Mouse (Mus musculus) embryo, embryonic 10 days (tissue): ENCODE measurements around the gene Tsnaxip1.

Source experiments
- DNase-seq: peaks from one replicate; pipeline ENCODE4 v3.0.0-alpha.2; 2015; ENCODE audit warnings: low spot score

Tsnaxip1 gene

DNA sequence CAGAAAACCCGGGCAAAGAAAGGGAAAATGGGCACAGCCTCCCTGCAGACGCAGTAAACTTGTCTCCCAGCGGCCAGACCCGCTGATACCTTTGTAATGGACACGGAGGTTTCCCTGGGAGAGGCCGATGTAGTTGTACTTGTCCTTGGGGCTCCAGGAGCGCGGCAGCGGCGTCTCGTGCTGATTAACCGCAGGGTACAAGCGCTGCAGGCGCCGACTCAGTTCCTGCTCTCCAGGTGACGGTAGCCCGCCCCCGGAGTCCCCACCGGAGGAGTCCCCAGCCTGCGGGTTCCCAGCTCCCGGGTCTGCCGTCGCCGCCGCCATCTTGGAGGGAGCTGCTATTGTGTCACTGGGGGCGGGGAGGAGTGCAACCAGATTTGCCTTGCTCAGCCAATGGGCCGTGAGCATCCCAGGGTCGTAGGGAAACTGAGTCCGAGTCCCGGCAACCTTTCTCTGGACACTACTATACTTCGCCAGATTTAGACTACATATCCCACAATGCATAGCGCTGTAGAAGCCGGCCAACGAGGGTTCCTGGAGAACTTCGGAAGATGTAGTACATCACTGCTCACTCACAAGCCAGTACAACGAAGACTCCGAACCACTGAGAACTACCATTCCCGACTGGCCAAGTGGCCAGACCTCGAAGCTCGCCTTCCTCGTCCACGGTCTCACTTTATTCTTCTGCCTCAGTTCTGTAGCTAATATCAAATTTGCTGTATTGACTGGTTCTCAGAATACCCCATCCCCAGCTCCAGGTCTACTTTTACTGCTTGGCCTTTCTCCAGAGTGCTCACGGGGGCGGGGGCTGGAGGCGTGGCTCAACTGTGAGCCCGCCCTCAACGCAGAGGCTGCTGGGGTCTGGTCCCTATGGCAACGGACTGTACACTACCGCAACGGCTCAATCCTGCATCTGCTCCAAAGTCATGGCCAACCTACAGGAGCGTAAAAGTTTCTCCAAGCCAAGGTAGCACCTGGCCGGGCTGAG, at the start of gene Tsnaxip1, which contains the start of gene Ranbp10:
Gene Tsnaxip1 (plus strand): TSS at position 871 of the 988 bp plus-strand sequence.
Gene Ranbp10 (minus strand): TSS at position 490 of the 988 bp plus-strand sequence.
- peak; percentile 99 for DNase-seq

DNA sequence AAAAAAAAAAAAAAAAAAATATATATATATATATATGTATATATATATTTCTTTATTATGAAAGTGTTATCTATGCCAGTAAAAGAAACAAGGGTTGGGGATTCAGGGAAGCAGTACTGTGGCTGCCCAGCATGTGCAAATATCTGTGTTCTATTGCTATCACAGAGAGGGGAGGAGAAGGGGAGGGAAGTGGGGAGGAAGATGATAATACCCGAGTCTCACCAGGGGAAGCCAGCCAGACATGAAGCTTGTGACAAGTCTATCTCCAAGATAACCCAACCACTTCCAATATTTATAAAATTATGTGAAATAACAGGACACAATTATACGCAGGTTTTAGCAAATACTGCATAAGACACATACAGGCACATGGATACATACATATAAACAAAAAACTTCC, 49.7 kb upstream of the Tsnaxip1 start:
- DNase-seq, result no peak

DNA sequence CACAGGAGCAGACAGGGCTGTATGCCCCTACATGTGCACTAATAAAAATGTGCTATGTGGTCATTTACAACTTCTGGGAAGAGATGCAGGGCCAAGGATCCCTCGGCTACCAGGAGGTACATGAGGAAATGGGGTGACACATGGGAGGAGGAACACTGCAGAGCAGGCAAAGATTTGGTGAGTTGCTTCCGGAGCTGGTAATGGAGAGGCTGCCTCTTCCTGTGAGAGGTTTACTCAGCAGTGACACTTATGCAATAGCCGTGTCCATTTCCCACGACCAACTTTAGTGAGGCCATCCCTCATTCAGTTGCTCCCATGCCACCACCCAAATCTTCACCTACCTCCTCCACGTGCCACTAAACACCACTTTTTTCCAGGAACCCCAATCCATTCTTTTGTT, 47.2 kb upstream of the Tsnaxip1 start:
- DNase-seq, result no peak

DNA sequence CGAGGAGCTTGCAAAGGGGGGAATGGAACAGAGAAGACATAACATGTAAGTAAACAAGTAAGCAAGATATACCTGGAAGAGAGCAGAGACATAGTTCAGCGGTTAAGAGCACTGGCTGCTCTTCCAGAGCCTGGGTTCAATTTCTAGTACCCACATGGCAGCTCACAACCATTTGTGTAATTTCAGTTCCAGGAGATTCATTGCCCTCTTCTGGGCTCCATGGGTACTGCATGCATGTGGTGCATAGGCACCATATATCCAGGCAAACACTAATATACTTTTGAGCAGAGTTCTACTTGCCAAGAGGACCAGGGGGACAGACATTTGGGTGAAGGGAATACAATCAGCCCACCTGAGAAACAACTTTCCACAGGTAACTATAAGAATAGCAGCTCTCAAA, 39.3 kb upstream of the Tsnaxip1 start:
- peak; percentile 65 for DNase-seq

DNA sequence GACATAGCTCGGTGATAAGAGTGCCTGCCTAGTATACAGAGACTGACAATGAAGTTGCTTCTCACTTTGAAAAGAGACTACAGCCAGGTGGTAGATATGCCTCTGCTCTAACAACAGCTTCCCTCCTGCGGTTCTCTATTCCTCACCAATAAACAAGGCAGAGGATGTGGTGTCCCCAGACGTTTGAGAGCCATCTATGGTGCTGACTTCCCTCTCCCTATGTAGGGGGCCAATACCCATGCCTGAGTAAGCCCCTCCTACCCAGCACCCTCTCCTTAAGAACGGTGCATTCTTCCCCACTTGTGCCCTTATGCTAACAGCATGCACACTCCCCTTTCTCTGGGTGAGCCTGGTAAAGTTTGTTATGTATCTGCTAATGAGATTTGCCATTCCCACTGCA, 38.6 kb upstream of the Tsnaxip1 start:
- no peak for DNase-seq

DNA sequence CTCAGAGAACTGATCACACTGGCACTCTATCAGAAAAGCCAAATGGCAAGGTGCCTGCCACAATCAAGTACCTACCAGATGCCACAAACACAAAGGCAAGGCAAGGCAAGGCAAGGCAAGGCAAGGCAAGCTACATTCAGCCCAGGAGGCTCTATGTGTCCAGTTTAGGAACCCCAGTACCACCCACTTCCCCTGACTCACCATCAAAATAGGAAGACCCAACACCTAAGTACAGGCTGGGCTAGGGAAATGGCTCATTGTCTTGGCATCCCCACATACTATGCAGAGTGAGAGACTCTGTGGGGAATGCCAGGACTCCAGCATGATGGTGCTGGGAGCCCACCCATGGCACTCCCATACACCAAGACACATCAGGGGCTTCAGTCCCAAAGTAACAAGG, 37.9 kb upstream of the Tsnaxip1 start:
- no peak for DNase-seq

DNA sequence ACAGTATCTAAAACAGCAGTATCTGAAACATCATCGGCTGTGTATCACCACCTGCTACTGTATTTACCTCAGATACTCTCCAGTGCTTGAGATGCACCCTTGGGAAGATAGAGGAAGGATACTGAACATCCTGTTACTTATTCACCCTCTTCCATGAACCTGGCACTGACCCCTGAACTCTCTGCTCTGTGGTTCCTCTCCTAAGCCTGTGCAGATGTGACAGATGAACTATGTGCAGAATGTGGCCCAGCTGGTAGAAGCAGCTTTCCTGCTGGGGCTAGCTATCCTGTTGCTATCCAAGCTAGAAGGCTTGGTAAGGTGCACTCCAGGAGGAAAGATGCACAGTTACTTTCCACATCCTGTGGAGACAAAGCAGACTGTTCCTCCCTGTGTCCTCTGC, 34.2 kb upstream of the Tsnaxip1 start:
- DNase-seq, result no peak

DNA sequence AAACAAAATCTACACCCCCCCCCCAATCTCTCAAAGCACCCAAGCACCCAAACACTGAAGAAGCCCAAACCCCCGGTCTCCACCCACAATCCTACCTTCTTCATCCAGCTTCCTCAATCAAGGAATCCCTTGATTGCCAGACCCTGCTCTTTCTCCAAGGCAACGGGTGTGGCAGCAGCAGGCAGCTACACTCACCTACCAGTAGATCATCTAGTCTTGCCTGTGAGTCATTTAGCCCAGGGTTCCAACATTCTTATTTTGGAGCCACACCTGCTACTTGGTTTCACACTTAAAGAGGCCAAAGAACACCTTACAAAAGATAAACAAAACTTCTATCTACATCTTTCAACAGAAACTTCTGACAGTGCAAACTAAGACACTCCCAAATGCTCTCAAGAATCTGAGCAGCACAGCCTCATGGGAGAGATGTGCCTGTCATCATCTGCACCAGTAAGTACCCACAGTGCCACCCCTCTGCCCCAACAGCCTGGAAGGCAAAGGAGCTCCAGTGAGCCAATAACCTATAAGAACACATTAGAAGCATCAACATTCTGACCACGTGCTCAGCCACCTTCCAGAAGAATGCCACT, 33.4 kb upstream of the Tsnaxip1 start:
- no peak for DNase-seq

DNA sequence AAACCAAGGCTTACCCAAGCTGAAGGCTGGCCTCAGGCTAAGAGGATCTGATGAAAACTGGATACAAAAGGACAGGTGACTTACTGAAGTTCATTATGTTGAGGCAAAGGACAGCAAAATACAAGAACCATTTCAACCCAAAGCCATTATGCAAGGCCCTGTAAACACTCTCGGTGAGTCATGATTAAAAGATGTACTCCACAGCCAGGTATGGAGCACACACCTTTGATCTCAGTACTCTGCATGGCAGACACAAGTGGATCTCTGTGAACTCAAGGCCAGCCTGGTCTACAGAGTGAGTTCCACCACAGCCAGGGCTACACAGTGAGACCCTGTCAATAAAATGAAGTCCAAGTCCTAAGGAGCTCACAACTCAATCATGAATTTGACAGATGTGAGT, 31.7 kb upstream of the Tsnaxip1 start:
- no peak for DNase-seq

DNA sequence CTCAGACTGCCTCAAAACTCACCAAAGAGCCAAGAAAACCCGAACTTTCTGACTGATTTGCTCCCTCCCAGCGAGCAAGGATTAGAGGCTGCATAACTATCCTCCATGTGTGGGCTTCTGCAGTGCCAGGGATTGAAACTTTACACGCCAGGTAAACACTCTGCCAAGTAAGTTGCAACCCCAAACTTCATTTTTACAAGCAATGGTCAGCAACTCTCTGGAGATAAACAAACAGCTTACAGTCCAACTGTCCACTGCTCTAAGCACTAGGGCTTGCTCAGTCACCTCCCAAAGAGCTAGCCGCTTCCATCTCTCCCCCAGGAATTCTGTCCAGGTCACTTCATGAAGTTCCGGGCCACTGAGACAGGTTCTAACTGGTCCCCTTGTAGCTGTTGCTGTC, 29.1 kb upstream of the Tsnaxip1 start:
- DNase-seq, result no peak

DNA sequence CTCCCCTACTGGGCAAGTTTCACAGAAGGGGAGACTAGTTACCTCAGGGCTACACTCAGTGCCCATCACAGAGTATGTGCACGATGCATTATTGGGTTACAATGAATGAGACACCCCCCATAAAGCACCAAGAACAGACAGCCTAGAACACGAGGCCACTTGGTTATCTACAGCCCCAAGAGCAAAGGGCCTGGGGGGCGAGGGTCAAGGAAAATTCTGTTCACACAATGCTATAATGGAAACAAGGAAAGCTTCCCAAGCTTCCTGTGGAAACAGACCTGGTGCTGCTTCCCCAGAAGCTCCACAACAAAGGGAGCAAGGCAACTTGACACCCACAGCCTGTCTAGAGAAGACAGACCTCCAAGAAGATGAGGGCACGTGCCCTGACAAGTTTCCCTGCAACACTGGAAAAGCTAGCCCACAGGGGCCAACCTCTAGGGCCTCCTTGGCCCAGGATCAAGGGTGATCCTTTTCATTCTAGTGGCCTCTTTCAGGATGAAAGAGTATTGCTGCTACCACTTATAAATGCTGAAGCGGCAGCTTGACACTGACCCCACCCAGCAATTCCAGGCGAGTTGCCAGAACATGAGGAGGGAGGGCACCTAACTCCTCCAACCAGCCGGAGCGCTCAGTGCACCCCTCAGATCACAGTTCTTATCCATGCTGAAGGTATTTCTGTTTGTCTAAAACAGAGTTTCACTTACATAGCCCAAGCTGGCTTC, 28.3 kb upstream of the Tsnaxip1 start:
- DNase-seq, result no peak

DNA sequence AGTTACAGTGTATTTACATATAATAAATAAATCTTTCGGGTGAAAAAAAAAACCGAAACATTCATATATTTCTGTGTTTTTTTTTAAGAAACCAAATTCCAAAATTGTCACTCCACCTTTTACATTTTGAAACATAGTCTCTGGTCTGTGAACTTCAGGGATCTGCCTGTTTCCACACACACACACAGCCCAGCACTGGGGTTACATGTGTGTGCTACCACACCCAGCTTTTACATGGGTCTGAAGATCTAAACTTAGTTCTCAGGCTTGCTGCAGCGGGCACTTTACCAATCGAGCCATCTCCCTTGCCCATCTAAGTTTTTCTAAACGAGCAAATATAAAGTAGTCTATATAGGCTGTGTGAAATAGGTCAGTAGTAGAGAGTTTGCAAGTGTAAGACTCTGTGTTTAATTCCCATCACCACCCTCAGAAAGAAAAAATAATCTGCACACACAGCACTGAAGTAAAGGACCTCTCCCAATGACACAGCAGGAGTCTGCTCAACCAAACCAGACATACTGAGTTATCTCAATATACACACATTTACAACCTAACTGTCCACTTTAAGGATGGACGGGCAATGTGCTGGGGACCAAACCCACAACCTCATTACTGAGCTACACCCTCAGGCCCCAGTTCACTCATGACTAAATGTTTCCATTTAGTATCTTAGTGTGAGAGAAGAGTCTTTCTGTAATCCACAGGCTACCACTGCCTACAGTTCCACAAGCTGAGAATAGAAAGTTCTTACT, 26.2 kb upstream of the Tsnaxip1 start:
- DNase-seq, result peak; percentile 12

DNA sequence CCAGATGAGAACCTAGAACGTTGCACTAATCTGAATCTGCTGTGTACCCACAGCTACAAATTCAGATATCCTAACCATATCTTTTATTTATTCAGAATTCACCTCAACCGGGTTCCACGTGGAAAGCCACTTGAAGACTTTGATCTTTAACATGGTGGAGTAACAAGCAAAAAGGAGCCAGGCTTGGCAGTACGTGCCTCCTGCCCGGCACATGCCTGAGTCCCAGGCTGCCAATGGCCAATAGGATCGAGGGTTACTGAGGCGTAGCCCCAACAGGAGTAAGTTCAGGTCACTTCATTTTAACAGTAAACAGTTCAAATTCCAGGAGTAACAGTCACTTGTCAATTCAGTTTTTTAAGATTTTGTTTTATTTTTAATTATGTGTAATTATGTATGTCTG, 22.7 kb upstream of the Tsnaxip1 start:
- DNase-seq, result no peak

DNA sequence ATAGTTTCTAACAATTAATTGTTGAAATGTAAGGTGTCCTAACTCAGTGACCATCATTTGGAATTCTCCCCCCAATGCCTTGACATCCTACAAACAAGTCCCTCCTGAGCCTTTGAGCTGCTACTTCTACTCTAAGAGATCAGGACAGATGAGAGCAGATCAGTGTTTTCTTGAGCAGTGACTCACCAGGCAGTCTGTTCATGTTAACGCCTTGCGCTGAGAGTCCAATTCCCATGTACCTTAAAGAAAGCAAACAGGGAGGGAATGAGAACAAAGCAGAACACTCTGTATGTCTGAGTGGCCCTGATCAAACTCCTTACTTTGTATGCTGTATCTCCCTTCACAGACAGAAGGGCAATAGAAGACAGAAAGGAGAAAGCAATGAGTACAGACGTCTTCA, 22.2 kb upstream of the Tsnaxip1 start:
- DNase-seq, result no peak

DNA sequence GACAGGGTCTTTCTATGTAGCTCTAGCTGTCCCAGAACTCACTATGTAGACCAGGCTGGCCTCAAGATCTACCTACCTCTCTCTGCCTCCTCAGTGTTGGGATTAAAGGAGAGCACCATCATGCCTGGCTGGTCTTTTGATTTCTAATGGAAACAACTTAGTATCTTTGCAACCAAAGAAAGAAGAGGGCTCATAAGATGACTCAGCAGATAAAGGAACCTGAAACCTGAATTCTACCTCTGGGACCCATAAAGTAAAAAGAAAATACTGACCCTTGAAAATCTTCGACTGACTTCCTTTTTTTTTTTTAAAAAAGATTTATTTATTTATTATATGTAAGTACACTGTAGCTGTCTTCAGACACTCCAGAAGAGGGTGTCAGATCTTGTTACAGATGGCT, 21.6 kb upstream of the Tsnaxip1 start:
- no peak for DNase-seq

DNA sequence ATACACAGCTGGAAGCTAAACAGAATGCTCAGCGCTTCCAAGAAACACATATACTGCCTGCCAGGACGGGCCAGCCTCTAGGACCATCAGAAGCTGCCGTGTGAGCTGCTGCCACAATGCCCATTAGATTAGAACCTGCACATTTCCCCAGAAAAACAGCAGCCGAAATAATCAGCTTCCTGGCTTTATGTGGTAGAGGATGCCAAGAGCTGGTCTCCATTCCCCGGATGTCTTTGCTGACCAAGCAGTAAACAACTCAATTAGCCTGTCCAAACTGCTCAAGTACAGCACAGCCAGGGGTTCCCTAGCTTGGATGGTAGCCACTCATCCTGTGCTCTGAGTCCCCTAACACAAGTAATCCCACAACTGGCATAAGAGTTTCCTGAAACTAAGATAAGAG, 19.8 kb upstream of the Tsnaxip1 start:
- DNase-seq, result no peak

DNA sequence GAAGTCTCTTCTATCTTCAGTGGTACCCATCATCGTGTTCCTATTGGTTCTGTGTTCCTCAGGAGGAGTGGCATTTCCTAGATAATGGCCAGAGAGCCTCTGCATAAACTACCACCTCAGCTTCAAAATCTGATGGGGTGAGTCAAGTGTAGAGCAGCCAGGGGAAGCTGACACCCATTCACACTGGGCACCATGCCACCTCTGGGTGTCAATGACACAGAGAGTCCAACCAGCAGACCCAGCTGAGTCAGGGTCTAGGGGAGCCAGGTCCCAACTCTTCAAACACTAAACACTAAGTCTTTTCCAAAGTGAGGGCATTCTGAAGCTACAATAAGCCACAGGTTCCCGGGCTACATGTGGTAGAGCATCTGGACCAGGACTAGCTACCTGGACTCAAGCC, 19.1 kb upstream of the Tsnaxip1 start:
- no peak for DNase-seq

DNA sequence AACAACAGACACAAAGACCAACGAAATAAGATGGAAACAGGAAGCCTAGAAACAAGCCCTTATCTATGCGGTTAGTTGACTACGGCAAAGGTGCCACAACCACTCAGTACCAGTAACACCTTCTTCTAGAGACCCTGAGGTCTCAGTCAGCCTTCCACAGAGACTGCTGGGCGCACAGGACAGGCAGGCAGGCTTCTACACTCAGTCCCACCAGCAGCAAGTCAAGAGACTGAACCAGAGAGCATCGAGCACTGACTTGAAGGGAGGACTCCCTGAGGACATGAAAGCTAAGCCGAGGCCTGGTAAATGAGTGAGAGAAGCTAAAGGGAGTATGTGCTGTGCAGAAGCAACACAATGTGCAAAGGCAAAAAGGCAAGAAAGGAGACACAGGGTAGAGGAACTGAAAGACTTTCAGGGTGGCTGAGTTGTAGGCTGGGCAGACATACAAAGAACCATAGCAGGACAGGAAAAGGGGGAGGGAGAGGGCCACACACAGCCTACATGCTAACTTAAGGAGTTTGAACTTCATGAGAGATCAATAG, 17.2 kb upstream of the Tsnaxip1 start:
- DNase-seq, result no peak

DNA sequence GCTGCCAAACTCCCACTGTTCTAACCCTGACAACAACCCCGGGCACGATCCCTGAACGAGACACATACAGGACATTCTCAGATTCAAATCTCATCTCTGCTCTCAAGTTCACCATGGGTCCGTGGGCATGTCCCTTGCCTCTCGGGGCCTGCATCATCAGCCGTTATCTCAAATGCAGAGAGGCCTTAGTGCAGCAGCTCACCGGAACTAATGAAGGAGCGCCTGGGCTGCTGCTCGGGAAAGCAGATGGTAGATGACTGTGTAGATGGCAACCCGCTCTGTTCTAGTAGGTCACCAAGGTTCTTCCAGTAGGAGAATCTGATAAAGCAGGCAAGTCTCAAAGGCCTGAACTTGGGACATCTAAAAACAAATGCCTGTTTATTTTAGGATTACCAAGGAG, 16.5 kb upstream of the Tsnaxip1 start:
- DNase-seq, result no peak

DNA sequence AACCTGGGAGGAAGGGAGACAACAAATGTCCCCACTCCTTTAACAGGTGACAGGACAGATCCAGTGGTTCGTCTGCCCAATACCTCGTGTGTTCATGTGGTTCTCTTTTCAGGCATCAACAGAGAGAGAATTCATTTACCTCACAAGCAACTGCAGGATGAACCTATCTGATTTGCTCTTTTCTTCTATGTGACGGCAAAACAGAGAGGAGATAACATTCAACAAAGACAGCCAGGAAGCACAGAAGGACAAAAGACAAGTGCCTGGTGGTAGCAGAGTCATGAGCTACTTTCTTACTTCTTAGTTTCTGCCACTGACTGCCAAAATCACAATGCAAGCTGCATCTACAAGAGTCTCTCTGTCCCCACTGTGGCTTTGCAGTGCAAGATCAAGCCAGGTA, 16.0 kb upstream of the Tsnaxip1 start:
- DNase-seq, result no peak

DNA sequence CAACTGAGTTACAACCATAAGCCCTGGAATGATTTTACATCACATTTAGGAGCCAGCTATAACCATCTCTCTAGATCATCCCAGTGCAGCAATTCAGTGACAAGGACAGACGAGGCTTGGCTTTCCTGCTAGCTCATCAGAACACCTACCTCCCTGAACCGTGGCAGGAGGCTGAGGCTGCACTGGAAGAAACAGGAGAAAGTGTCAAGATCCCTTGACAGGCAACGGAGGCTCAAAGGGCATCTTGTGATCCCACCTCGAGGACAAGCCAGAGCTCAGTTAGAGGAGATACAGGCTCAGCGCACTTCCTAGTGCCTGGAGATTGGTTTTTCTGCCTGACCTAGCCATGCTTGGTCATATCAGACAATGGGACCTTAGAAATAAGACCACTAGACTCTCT, 15.0 kb upstream of the Tsnaxip1 start:
- DNase-seq, result no peak

DNA sequence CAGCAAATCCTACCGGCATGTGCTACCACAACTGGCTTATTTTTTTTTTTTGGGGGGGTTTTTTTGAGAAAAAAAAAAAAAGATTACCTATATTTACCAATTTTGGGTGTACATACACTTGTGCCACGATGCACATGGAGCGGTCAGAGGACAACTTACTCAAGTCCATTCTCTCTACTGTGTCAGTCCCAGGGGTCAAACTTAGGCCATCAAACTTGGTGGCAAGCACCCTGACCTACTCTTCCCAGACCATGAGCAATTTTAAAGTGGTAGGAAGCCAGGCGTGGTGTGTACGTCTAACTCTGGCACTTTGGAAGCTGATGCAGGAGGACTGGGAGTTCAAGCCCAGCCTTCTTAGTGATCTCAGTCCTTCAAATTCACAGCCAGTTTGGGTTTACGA, 14.3 kb upstream of the Tsnaxip1 start:
- no peak for DNase-seq
